Mouse (Mus musculus): ENCODE measurements around the gene Ifitm5. TPM values are rescaled to one million over a fixed set of nuclear protein-coding genes. Genes with fewer than 3 reads are reported as not detected.

The Ifitm5 gene
- total RNA-seq, 1 experiment from 2014 or later, result not detected

DNA sequence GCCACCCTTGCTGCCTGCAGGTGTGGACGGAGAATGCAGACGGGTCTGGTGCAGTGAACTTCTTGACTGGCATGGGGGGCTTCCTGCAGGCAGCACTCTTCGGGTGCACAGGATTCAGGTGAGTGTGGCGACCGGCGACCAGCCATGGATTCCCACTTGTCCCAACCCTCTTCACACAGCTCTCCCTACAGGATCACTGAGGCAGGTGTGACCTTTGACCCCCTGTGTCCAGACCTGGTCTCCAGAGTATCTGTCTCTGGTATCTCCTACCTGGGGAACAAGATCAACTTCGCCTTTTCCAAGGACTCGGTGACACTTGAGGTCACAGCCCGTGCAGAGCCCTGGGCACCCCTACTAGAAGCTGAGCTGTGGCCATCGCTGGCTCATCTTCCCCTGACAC is 3.8 kb downstream of the Ifitm5 start:
- ATAC-seq (replicated peaks; ENCODE audit: insufficient number of reproducible peaks, low FRiP score, low TSS enrichment, poor library complexity, severe bottlenecking), result no peak

DNA sequence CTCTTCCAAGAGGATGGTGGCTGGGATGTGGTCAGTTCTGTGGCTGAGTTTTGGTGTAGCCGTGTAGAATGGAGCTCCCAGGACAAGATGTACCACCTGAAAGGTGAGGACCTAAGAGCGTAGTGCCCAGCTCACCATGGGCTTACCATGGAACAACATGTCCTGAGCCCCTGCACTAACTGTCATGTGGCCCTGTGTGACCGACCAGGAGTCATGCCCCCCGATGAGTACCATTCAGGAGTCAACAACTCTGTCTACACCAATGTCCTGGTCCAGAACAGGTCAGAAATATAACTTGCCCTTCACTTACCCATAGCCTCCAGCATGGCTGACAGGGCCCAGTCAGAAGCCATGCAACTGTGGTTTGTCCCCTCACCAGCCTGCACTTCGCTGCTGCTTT is 4.8 kb downstream of the Ifitm5 start:
- no peak for ATAC-seq (replicated peaks; ENCODE audit: insufficient number of reproducible peaks, low FRiP score, low TSS enrichment, poor library complexity, severe bottlenecking)

DNA sequence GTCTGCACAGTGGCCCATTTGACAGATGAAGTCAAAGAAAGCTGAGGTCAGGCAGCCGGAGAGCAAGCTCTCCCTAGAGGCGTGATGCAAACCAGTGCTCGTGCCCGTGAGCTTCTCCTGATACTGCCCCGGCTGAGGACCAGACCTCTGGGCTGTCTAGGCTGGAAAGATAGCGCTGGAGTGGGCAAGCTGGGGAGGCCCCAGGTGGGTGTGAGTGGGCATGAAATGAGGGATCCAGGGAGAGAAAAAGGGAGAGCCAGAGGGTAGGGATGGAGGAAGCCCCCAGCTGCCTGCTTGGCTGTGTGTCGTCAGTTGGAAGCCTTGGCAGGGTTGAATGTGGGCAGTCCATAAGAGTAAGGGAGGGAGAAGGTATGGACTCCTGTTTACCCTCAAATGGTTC is 5.9 kb downstream of the Ifitm5 start:
- ATAC-seq (replicated peaks; ENCODE audit: insufficient number of reproducible peaks, low FRiP score, low TSS enrichment, poor library complexity, severe bottlenecking), result no peak

DNA sequence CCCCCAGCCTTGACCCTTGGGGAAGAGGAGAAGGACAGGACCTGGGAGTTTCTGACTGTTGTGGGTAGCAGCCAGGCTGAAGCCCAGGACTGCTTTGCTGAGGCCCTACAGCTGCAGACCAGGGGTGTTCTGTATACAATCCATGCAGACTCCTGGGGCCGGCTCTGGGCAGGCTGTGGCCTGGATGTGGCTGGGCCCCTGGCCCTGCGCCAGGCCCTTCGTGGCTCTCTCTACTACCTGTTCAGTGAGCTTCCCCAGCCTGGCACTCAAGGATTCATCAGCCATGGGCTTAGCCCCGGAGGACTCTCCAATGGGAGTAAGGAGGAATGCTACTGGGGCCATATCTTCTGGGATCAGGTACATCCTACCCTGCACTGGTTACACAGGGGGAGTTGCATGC is 6.7 kb downstream of the Ifitm5 start:
- no peak for ATAC-seq (replicated peaks; ENCODE audit: insufficient number of reproducible peaks, low FRiP score, low TSS enrichment, poor library complexity, severe bottlenecking)

DNA sequence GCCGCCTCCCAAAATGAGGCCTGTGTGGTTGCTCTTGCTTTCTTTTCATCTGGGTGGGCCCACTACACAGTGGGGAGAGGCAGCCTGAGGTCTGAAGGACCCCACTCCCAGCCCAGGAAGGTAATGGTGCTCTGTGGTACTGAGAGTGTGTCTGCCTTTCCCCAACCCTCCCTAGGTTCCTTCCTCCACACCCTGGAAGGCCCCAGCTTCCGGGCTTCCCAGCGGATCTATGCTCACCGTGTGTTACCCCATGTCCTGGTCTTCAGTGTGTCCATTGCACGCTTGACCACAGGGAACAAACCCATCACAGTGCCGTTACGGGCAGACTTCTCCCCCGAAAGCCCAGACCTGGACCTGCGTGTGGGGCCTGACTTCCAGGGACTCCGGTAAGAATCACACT is 7.3 kb downstream of the Ifitm5 start:
- no peak for ATAC-seq (replicated peaks; ENCODE audit: insufficient number of reproducible peaks, low FRiP score, low TSS enrichment, poor library complexity, severe bottlenecking)

DNA sequence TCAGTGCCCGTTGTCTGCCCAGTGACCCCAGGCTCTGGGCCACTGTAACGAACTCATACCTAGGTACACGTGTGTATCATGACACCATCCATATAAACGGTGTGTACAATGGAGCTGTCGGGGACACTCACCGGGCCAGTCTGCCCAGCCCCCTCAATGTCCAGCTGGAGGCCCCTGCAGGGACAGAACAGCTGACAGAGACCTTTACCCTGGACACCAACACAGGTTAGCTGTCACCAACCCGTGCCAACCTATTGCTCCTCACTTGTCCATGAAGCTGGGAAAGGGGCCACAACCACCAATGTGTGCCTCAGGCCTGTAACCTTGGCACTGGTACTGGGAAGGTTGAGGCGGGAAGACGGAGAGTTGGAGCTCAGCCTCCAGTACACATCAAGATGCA is 7.8 kb downstream of the Ifitm5 start:
- peak; percentile 3; the same call in 1 of the 2 replicates for ATAC-seq (replicated peaks; ENCODE audit: insufficient number of reproducible peaks, low FRiP score, low TSS enrichment, poor library complexity, severe bottlenecking)

DNA sequence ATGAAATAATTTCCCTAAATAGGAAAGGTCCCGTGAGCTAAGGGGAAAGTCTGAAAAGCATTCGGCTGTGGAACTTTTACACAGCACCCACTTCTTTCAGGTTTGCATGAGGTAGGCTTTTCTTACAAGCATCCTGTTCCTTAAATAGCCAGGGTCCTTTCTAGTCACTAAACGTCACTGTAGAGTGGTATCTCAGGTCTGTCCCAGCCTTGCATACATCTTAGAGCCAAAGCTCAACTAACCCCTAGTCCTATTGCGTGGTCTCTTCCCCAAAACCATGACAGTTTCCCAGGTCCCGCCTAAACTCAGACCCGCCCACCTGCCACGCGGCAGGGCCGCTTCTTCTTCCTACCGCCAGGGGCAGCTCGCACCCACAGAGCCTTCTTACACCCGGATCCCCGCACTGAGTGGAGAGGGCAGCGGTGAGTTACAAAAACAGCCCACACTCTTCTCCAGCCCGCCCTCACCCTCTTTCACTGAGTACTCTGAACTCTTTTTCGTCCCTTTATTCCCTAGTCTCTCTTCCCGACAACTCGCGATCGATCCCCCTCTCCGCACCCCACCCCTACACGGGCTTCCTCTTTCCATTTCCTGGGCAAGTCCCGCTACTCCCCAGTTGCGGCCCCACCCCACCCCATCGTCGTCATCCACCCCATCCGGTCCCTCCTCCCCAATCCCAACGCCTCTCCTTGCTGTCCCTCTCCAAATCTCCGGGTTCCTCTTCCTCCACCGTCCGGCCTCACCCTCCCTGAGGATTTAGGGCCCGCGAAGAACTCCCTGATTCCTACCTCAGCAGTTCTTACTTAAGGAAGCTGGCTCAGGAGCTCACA is 8.7 kb downstream of the Ifitm5 start, which contains the start of gene Pgghg:
Pgghg (plus strand) TSS at position 170 of the 830 bp plus-strand sequence.
- ATAC-seq (replicated peaks; ENCODE audit: insufficient number of reproducible peaks, low FRiP score, low TSS enrichment, poor library complexity, severe bottlenecking), result peak; percentile 78

DNA sequence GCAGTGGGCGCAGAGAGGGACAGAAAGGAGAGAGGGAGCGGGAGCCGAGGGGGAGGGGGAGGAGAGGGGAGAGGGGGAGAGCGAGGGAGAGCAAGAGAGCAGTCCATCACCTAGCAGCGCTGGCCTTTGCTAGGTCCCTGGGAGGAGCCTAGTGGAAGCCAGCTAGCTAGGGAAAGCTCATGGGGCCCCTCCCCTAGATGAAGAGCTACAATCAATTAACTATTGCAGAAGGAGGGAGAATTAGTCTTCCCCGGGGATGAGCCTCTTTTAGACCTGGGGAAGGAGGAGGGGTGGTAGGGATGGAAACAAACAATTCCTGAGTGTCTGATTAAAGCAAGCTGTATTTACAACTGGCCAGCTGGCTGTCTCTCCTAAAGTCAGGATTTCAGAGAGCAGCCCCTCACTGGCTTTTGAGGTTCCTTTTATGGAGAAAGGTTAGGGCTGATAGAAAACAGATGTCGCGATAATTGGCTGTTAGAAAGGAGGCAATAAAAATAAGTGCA is 10.4 kb downstream of the Ifitm5 start:
- no peak for ATAC-seq (replicated peaks; ENCODE audit: insufficient number of reproducible peaks, low FRiP score, low TSS enrichment, poor library complexity, severe bottlenecking)

DNA sequence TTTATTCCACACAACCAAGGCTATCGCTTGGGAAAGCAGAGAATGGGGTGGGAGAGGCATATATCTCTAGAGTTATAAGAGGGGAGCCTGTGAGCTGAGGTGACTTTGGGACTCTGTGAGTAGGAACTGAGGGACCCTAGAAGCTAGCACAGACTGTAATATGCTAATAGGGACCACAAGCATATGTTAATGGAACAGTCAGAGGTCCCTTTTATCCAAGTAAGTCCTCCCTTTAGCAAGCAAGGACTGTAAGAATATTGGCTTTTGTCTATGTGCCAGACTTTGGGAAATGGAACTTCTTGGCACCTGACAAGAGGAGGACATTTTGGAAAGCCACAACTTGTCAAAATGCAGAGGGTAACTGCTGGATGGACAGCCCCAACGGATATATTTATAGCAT is 11.2 kb downstream of the Ifitm5 start:
- no peak for ATAC-seq (replicated peaks; ENCODE audit: insufficient number of reproducible peaks, low FRiP score, low TSS enrichment, poor library complexity, severe bottlenecking)

DNA sequence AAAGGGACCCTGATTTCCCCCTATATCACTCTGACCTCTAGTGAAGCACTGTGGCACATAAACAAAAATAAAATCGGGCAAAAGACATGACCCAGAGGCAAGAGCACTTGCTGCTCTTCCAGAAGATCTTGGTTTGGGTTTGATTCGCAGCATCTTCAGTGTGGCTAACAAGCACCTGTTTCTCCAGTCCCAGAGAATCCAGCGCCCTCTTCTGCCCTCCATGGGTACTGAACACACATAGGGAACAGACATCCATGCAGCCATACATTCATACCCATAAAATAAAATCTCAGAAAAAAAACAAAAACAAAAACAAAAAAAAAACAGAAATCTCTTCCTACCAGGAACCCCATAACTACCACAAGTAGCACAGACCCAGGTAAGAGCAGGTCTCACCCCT is 11.7 kb downstream of the Ifitm5 start:
- ATAC-seq (replicated peaks; ENCODE audit: insufficient number of reproducible peaks, low FRiP score, low TSS enrichment, poor library complexity, severe bottlenecking), result no peak

DNA sequence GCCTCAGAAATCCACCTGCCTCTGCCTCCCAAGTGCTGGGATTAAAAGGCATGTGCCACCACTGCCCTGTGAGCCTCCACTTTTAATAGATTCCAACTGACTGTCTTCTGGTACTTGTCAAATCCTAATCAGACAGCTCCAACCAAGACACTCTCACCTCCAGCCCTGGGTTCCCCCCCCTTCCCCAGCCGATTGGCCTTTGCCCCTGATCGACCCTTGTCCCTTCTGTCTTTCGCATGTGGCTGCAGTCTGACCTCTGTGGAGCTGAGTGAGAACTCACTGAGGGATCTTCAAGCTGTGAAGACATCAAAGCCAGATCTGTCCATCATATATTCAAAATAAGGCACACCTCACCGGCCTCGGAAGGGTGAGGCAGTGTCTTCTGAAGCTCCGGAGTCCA is 22.9 kb downstream of the Ifitm5 start:
- ATAC-seq (replicated peaks; ENCODE audit: insufficient number of reproducible peaks, low FRiP score, low TSS enrichment, poor library complexity, severe bottlenecking), result no peak

DNA sequence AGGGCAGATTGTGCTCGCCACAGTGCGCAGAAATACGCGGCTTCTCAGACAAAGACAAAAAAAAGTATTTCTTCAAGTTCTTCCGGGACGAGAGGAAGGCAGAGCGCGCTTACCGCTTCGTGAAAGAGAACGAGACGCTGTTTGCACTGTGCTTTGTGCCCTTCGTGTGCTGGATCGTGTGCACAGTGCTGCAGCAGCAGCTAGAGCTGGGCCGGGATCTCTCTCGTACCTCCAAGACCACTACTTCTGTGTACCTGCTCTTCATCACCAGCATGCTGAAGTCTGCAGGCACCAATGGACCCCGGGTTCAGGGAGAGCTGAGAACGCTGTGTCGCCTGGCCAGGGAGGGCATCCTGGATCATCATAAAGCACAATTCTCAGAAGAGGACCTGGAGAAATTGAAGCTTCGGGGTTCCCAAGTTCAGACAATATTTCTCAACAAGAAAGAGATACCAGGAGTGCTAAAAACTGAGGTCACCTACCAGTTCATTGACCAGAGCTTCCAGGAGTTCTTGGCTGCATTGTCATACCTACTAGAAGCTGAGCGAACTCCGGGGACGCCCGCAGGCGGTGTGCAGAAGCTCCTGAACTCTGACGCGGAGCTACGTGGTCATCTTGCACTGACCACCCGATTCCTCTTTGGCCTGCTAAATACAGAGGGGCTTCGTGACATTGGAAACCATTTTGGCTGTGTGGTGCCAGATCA is 26.9 kb downstream of the Ifitm5 start:
- ATAC-seq (replicated peaks; ENCODE audit: insufficient number of reproducible peaks, low FRiP score, low TSS enrichment, poor library complexity, severe bottlenecking), result no peak

DNA sequence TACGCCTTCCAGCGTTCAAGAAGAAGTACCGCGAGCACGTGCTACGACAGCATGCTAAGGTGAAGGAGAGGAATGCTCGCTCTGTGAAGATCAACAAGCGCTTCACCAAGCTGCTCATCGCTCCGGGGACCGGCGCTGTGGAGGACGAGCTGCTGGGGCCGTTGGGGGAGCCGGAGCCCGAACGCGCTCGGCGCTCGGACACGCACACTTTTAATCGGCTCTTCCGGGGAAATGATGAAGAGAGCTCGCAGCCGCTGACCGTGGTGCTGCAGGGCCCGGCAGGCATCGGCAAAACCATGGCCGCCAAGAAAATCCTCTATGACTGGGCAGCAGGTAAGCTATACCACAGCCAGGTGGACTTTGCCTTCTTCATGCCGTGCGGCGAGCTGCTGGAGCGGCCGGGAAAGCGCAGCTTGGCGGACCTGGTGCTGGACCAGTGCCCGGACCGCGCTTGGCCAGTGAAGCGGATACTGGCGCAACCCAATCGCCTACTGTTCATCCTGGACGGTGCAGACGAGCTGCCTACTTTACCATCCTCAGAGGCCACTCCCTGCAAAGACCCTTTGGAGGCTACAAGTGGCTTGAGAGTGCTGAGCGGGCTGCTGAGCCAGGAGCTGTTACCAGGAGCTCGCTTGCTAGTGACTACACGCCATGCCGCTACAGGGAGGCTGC is 27.6 kb downstream of the Ifitm5 start:
- 0 out of 2 replicates have a peak, but pooled peaks have one; percentile 10 for ATAC-seq (replicated peaks; ENCODE audit: insufficient number of reproducible peaks, low FRiP score, low TSS enrichment, poor library complexity, severe bottlenecking)

DNA sequence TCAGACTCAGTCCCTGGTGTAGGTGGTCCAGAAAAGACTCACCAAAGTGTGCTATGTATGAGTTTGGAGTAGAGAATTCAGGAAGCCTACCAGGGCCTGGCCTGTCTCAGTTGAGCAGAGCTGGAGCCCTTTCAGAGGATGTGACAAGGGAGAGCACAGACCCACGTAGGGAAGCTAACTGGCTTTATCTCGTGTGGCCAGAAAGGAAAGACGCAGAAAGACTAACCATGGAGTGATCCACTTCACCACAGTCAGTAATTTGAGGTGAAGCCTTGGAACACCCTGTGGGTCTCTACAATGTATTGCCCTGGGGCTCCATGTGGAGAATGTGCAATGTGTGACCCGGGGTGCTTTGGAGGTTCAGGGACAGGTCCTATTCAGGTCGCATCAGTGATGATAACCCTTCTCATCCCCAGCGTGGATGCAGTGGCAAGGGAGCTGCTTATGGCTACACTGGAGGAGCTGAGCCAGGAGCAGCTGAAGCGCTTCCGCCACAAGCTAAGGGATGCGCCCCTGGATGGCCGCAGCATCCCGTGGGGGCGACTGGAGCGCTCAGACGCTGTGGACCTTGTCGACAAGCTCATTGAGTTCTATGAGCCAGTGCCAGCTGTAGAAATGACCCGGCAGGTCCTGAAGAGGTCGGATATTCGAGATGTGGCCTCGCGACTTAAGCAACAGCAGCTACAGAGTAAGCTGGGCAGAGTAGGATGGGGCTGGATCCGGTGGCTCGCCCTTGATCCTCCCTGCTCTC is 28.7 kb downstream of the Ifitm5 start:
- ATAC-seq (replicated peaks; ENCODE audit: insufficient number of reproducible peaks, low FRiP score, low TSS enrichment, poor library complexity, severe bottlenecking), result no peak

DNA sequence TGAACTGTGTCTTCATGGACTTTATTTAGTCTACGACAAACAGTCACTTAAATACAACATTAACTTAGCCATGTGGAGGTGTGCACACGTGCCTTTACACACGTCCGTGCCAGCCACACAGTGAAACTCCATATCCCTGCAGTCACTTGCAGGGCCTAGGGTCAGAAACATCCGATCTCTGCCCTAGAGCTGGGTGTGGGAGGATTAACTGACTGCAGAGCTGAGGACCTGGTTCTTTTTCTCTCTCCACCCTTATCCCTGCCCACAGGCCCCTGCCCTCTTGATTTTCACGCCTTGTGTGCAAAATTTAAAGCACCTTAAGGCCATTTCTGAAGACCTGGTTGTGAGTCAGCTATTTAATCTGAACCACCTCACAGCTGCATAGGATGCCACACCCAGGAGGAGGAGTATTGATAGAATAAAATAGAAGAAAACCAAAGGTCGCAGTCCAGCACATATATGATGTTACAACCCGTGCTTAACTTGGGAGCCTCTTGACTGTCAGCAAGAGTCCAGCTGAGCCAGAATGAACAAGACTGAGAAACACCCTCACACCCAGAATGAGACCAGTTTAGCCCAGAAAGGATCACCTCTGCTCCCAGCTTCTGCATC is 29.6 kb downstream of the Ifitm5 start, which contains the start of gene Nlrp6:
Nlrp6 (plus strand) TSS at position 485 of the 612 bp plus-strand sequence.
- no peak for ATAC-seq (replicated peaks; ENCODE audit: insufficient number of reproducible peaks, low FRiP score, low TSS enrichment, poor library complexity, severe bottlenecking)

DNA sequence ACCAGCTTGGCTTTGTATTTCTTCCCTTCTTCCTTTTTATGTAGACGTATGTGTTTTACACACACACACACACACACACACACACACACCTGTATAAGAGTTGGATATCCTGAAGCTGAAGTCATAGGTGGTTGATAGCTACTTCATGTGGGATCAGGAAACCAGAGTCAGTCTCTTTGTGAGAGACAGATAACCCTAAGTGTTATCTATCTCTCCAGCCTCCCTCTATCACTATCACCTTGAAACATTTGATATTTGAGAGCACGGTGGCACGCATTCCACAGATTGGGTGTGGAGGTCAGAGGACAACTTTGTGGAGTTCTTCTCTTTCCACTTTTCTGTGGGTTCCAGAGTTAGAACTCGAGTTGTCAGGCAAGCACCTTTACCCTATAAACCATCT is 30.2 kb downstream of the Ifitm5 start:
- ATAC-seq (replicated peaks; ENCODE audit: insufficient number of reproducible peaks, low FRiP score, low TSS enrichment, poor library complexity, severe bottlenecking), result no peak

DNA sequence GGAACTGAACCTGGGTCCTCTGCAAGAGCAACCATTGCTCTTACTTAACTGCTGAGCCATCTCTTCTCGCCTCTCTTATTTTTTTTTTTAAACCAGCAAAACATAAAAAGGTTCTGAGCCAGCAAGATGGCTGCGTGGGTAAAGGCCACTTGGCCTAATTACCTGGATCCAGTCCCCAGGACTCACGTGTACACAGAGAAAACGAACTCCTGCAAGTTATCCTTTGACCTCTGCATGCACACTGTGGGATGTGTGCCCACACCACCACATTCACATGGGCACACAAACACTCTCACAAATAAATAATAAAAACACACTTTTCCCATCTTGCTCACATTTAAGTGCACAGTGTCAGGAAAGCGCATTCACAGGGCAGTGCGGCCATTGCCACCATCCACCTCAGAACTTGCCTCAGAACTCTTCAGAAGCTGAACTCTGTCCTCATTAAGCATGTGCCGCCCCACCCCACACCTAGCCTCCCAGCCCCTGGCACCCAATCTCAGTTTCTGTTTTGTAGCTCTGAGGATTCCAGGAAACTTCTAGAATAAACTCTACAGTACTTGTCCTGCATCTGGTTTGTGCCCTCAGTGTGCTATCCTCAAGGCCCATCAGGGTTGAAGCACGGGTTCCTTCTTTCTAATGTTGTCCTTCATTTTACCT is 35.9 kb downstream of the Ifitm5 start:
- no peak for ATAC-seq (replicated peaks; ENCODE audit: insufficient number of reproducible peaks, low FRiP score, low TSS enrichment, poor library complexity, severe bottlenecking)
